Mouse (Mus musculus) testis, adult 2 months (tissue): ENCODE results near the gene Phactr1.

ENCODE experiments used
- CTCF ChIP-seq: fragments of 200-500 bp; IDR thresholded peaks from 2 replicates; pipeline ENCODE4 v1.5.1; 2012; ENCODE audit warnings: low read depth, mild to moderate bottlenecking, inconsistent platforms, low read length, moderate library complexity; ENCODE audit not compliant: control insufficient read depth, insufficient read depth, insufficient replicate concordance
- POLR2A ChIP-seq: fragments of 200-500 bp; IDR thresholded peaks from 2 replicates; pipeline ENCODE4 v1.6.1; 2012; ENCODE audit warnings: low read depth, mild to moderate bottlenecking, inconsistent platforms, low read length, moderate library complexity; ENCODE audit not compliant: control insufficient read depth

DNA sequence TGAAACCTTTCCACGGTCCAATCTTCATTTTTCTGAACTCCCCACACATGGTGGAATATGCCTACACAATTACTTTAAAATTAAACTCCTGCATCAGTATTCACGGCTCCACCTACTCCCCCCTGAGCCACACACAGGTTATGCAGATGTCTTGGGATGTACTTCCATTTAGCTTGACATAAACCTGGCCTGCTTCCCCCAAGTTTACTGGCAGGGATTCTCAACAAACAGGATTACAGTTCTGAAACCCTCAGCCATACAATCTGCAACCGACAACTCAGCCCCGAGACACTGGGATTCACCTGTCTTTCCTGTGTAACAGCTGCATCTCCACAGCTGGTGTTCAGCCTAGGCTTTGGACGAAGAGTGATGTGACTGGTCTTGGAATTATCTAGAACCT lies 210.2 kb downstream of the Phactr1 start:
- no peak for TF ChIP-seq CTCF
- TF ChIP-seq POLR2A, result no peak
